Mouse (Mus musculus) liver, adult 2 months (tissue): ENCODE results near the gene Zfp160. TPM values are rescaled to one million over a fixed set of nuclear protein-coding genes. Genes with fewer than 3 reads are reported as not detected.
"Not testable (repeated sequence)": the region's sequence is repeated elsewhere in the genome, so short reads cannot be mapped to it uniquely, and the experiment has no call there.

Experiments used
- DNase-seq: peaks from one replicate; pipeline ENCODE4 v3.0.0-alpha.2; 2011; ENCODE audit warnings: low read depth, low spot score; ENCODE audit errors: extremely low read depth
- H3K27ac ChIP-seq: fragments of 200-500 bp; replicated peaks from 2 replicates; pipeline ENCODE4 v1.5.1; 2012; ENCODE audit warnings: low read depth, mild to moderate bottlenecking, control low read depth, inconsistent platforms, low read length; ENCODE audit not compliant: insufficient read depth
- H3K27me3 ChIP-seq: fragments of 200-500 bp; 2 replicates; pipeline ENCODE4 v1.6.1; 2012; ENCODE audit warnings: mild to moderate bottlenecking, moderate library complexity, low read length, inconsistent platforms; ENCODE audit not compliant: control insufficient read depth, insufficient read depth
- H3K36me3 ChIP-seq: fragments of 200-500 bp; 2 replicates; pipeline ENCODE4 v1.6.1; 2012; ENCODE audit warnings: low read length, inconsistent platforms; ENCODE audit not compliant: control insufficient read depth, insufficient read depth
- H3K4me1 ChIP-seq: fragments of 200-500 bp; 2 replicates; pipeline ENCODE4 v1.6.1; 2011; ENCODE audit warnings: low read length; ENCODE audit not compliant: control insufficient read depth, insufficient read depth
- H3K4me3 ChIP-seq: fragments of 200-500 bp; 2 replicates; pipeline ENCODE4 v1.5.1; 2011; ENCODE audit warnings: low read depth, mild to moderate bottlenecking, control low read depth, low read length, moderate library complexity; ENCODE audit not compliant: insufficient read depth
- H3K79me2 ChIP-seq: fragments of 200-500 bp; 2 replicates; pipeline ENCODE4 v1.6.1; 2012; ENCODE audit warnings: inconsistent platforms, mild to moderate bottlenecking, low read length, moderate library complexity; ENCODE audit not compliant: control insufficient read depth, insufficient read depth
- H3K9ac ChIP-seq: fragments of 200-500 bp; 2 replicates; pipeline ENCODE4 v1.6.1; 2012; ENCODE audit warnings: low read depth, mild to moderate bottlenecking, control low read depth, inconsistent platforms, low read length
- CTCF ChIP-seq: fragments of 200-500 bp; IDR thresholded peaks from 2 replicates; pipeline ENCODE4 v1.5.1; 2011; ENCODE audit warnings: low read depth, low read length, control low read depth
- POLR2A ChIP-seq: fragments of 200-500 bp; IDR thresholded peaks from 2 replicates; pipeline ENCODE4 v1.6.1; 2011; ENCODE audit warnings: low read length, control low read depth; ENCODE audit not compliant: insufficient read depth; ENCODE audit errors: extremely low read depth
- WGBS: fragments of 180-500 bp; shearing (Covaris S2); methylation state at CpG from one replicate; pipeline ENCODE4 v1.1.7; 2018; 5-methylcytosine and 5-hydroxymethylcytosine counted together
- polyA plus RNA-seq: library from polyadenylated mRNA; depleted of rRNA; stranded (reverse); fragments of >200 nt; gene quantifications from 2 replicates; pipeline ENCODE4 v1.2.3, GENCODE M21; 2012; rRNA removed
- total RNA-seq: library from RNA; depleted of rRNA; stranded (reverse); fragments of >200 nt; gene quantifications from 2 replicates; pipeline ENCODE4 v1.2.3, GENCODE M21; 2014; rRNA removed

Gene Zfp160
- total and polyA plus RNA-seq, 2 experiments, result 1.5 to 9.4 TPM

DNA sequence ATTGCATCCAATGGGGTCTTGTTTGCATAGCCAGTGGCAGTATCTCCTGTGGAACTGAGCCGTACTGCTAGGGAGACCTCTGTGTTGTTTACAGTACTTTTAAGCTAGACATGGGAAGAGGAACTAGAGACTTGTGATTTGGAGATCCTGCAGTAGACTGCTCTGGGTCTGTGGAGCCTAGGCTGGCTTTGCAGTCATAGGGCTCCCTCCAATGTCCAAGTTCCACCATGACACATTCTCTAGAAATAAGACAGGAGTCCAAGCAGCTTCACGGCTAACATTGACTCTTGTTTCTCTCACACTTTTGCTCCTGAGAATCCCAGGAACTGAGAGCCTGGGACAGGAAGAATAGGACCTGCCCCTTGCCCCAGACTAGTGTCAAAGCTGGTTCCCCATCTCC, 44.6 kb downstream of the Zfp160 start:
- Histone ChIP-seq H3K9ac (no peak overlapping the region), H3K4me1 (no peaks in the 10 kb centered on the region), H3K27me3 (no peaks in the 10 kb centered on the region), H3K27ac (no peak overlapping the region), H3K4me3 (no peak overlapping the region), H3K36me3 (no peaks in the 10 kb centered on the region), H3K79me2 (no peaks in the 10 kb centered on the region)
- 70% methylated on average over 2 of the region's 2 CpGs for WGBS
- DNase-seq, result no peak
- TF ChIP-seq POLR2A, result no peak
- TF ChIP-seq CTCF, result no peak

DNA sequence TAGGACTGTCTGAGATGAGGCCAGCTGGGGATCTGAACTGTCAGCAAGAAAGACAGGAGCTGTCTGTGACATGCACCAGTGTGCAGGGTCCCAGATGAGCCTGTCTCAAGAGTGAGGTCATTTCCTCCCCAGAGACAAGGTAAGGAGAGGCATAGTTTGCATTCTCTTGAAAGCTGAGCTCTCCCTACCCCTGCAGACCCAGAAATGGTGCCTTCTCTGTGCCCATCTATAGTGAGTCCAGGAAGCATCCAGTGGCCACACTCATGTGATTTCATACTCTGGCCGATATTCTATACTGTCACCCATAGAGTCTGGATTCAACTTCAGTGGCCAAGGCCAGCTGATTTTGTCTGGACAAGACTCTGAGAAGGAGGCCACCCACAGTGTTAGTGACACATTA, 46.4 kb downstream of the Zfp160 start:
- not testable (repeated sequence) for DNase-seq, H3K9ac ChIP-seq, H3K27ac ChIP-seq, H3K4me1 ChIP-seq, H3K36me3 ChIP-seq, H3K27me3 ChIP-seq, H3K4me3 ChIP-seq, H3K79me2 ChIP-seq
- WGBS, result 96% methylated on average over 1 of the region's 1 CpGs

DNA sequence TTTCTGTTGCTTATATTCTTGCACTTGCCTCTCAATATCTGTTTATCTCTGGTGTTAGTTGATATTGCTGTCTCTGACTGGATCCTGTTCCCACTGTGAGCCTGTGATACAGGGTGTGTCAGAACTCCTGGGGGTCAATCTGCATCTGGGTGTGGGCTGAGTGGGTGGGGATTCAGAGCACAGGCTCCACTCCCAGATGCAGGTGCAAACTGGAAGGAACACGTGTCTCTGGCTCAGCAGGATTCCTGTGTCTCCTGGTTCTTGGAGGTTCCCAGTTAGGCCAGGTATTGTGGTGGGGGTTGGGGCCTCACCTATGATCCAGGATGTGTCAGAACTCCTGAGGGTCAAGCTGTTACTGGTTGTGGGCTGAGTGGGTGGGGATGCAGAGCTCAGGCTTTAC, 56.8 kb downstream of the Zfp160 start:
- H3K79me2 ChIP-seq, result no peaks in the 10 kb centered on the region
- no peak overlapping the region for H3K4me3 ChIP-seq
- WGBS, result 52% methylated on average over 1 of the region's 1 CpGs
- no peak overlapping the region for H3K27ac ChIP-seq
- H3K9ac ChIP-seq, result no peak overlapping the region
- no peak for DNase-seq
- H3K4me1 ChIP-seq, result no peaks in the 10 kb centered on the region
- H3K27me3 ChIP-seq, result no peaks in the 10 kb centered on the region
- TF ChIP-seq CTCF, result no peak
- TF ChIP-seq POLR2A, result no peak
- no peaks in the 10 kb centered on the region for H3K36me3 ChIP-seq

DNA sequence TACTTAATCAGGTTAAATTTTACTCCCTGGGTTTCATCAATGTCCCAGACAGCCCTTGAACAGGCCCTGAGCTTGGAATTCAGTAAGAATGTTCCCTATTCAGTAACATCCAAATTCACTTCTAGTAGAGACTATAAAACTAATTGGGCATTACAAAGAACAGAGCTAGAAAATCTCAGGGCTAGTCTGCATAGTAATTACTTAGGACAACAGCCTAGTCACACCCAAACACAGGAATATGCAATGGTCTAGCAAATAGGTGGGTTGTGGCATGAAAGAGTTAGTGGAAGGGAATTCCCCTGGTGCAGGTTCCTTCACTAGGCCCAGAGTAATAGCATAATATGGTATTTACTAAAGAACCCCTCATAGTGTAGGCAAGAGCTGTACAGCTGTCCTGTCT, 58.3 kb downstream of the Zfp160 start:
- H3K9ac ChIP-seq, result no peak overlapping the region
- no peaks in the 10 kb centered on the region for H3K27me3 ChIP-seq
- no peak overlapping the region for H3K4me3 ChIP-seq
- DNase-seq, result no peak
- H3K36me3 ChIP-seq, result no peaks in the 10 kb centered on the region
- TF ChIP-seq POLR2A (no peak), CTCF (no peak)
- H3K79me2 ChIP-seq, result no peaks in the 10 kb centered on the region
- no peak overlapping the region for H3K27ac ChIP-seq
- H3K4me1 ChIP-seq, result no peaks in the 10 kb centered on the region

DNA sequence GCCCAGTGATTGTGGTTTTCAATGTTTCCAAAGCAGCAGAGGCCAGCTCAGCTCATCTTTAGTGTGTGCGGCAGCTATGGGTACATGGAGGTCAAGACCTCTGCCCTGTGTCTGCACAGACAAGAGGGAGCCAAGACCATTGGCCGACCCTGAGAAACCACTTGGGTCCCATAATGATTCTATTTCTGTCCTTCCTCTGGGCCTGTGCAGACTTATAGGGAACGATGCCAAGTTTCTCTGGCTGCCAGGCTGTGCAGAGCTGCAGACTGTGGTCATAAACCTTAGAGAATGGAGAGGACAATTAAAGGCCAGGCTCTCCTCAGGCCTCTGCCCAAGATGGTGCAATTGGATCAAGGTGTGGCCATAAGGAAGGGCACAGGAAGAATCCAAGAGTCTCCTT, 60.7 kb downstream of the Zfp160 start:
- no CpG with 5 or more reads among the region's 3 CpGs for WGBS
- not testable (repeated sequence) for DNase-seq, H3K4me3 ChIP-seq, H3K79me2 ChIP-seq, H3K4me1 ChIP-seq, H3K36me3 ChIP-seq, H3K9ac ChIP-seq, H3K27me3 ChIP-seq, H3K27ac ChIP-seq

DNA sequence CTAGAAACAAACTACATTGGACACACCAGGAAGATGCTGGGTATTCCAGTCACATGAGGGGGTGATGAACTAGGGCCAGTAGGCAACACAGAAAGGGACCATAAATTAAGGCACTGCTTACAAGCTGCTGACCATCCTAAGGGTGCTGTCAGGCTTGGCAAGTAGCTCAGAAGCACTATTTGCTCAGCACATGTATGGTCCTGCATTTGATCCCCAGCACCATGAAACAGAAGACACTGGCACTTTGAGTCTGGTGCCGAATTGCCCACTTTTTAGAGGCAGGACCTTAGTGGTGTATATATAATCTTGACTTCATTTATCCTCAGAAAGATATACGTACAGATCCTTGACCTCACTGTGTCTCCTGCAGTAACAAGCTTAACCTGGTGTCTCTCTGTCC, 62.3 kb downstream of the Zfp160 start:
- not testable (repeated sequence) for H3K79me2 ChIP-seq, H3K4me1 ChIP-seq, H3K27ac ChIP-seq, H3K9ac ChIP-seq, H3K27me3 ChIP-seq, DNase-seq, H3K36me3 ChIP-seq, H3K4me3 ChIP-seq
- WGBS, result 63% methylated on average over 2 of the region's 2 CpGs

Other genes starting within 250 kb of the Zfp160 start
- not detected in 2 replicates for gene Vmn1r228, start 222.7 kb upstream of the Zfp160 start, total RNA-seq
- gene Vmn1r228, start 222.7 kb upstream of the Zfp160 start, polyA plus RNA-seq, result not detected in 2 replicates
- gene Vmn1r229, start 197.3 kb upstream of the Zfp160 start, total RNA-seq, result not detected in 2 replicates
- gene Vmn1r229, start 197.3 kb upstream of the Zfp160 start, polyA plus RNA-seq, result not detected in 2 replicates
- gene Vmn1r230, start 168.5 kb upstream of the Zfp160 start, total RNA-seq, result not detected in 2 replicates
- not detected in 2 replicates for gene Vmn1r230, start 168.5 kb upstream of the Zfp160 start, polyA plus RNA-seq
- gene Vmn1r231, start 103.8 kb upstream of the Zfp160 start, total RNA-seq, result not detected in 2 replicates
- not detected in 2 replicates for gene Vmn1r231, start 103.8 kb upstream of the Zfp160 start, polyA plus RNA-seq
- not detected in 2 replicates for gene Vmn1r232, start 89.2 kb upstream of the Zfp160 start, total RNA-seq
- not detected in 2 replicates for gene Vmn1r232, start 89.2 kb upstream of the Zfp160 start, polyA plus RNA-seq
- 31.1 and 40.5 TPM in 2 replicates for gene Ppp2r1a, start 63.6 kb upstream of the Zfp160 start, total RNA-seq
- 62.9 and 70.2 TPM in 2 replicates for gene Ppp2r1a, start 63.6 kb upstream of the Zfp160 start, polyA plus RNA-seq
- not detected in 2 replicates for gene Vmn1r233, start 12.4 kb upstream of the Zfp160 start, total RNA-seq
- gene Vmn1r233, start 12.4 kb upstream of the Zfp160 start, polyA plus RNA-seq, result not detected in 2 replicates
- gene Vmn1r234, start 217.2 kb downstream of the Zfp160 start, total RNA-seq, result not detected in 2 replicates
- not detected in 2 replicates for gene Vmn1r234, start 217.2 kb downstream of the Zfp160 start, polyA plus RNA-seq
- gene Vmn1r235, start 247.5 kb downstream of the Zfp160 start, total RNA-seq, result not detected in 2 replicates
- not detected in 2 replicates for gene Vmn1r235, start 247.5 kb downstream of the Zfp160 start, polyA plus RNA-seq